Mouse (Mus musculus) myocyte (in vitro differentiated cells): ENCODE results near the gene Mbd5.

Experiments
- CEBPB ChIP-seq: IDR thresholded peaks from 2 replicates; pipeline ENCODE4 v1.6.1; 2011; ENCODE audit warnings: mild to moderate bottlenecking, moderate library complexity; ENCODE audit not compliant: poor library complexity, insufficient read depth, severe bottlenecking
- E2F4 ChIP-seq: IDR thresholded peaks from one replicate; pipeline ENCODE4 v1.6.1; 2011; ENCODE audit warnings: mild to moderate bottlenecking, control low read depth, moderate library complexity; ENCODE audit not compliant: insufficient read depth
- POLR2A ChIP-seq: IDR thresholded peaks from one replicate; pipeline ENCODE4 v1.6.1; 2011; ENCODE audit warnings: low read depth, mild to moderate bottlenecking, control low read depth, moderate library complexity; ENCODE audit not compliant: insufficient read length
- POLR2AphosphoS2 ChIP-seq: IDR thresholded peaks from one replicate; pipeline ENCODE4 v1.6.1; 2011; ENCODE audit warnings: low read depth, control low read depth; ENCODE audit not compliant: insufficient read length
- REST ChIP-seq: IDR thresholded peaks from one replicate; pipeline ENCODE4 v1.6.1; 2011; ENCODE audit warnings: mild to moderate bottlenecking, control low read depth, moderate library complexity; ENCODE audit not compliant: insufficient read depth, insufficient read length
- TCF12 ChIP-seq: IDR thresholded peaks from one replicate; pipeline ENCODE4 v1.6.1; 2011; ENCODE audit warnings: mild to moderate bottlenecking, control low read depth; ENCODE audit not compliant: poor library complexity, insufficient read depth, severe bottlenecking
- TCF3 ChIP-seq: IDR thresholded peaks from one replicate; pipeline ENCODE4 v1.6.1; 2011; ENCODE audit warnings: low read depth, control low read depth; ENCODE audit not compliant: insufficient read length
- USF1 ChIP-seq: IDR thresholded peaks from one replicate; pipeline ENCODE4 v1.6.1; 2011; ENCODE audit warnings: low read depth, mild to moderate bottlenecking, control low read depth, moderate library complexity

GRCm38 (mm10) chr2:48950252-48950315 lies 776 bp downstream of the Mbd5 start, which contains the start of gene Orc4:
- no peak for TF ChIP-seq USF1
- no peak for TF ChIP-seq POLR2A
- no peak for TF ChIP-seq E2F4
- no peak for TF ChIP-seq POLR2AphosphoS2
- TF ChIP-seq REST, result no peak
- no peak for TF ChIP-seq CEBPB
- TF ChIP-seq TCF3, result no peak
- no peak for TF ChIP-seq TCF12
